14 mouse cellular contexts compared by ENCODE assay signal in the genomic region with DNA sequence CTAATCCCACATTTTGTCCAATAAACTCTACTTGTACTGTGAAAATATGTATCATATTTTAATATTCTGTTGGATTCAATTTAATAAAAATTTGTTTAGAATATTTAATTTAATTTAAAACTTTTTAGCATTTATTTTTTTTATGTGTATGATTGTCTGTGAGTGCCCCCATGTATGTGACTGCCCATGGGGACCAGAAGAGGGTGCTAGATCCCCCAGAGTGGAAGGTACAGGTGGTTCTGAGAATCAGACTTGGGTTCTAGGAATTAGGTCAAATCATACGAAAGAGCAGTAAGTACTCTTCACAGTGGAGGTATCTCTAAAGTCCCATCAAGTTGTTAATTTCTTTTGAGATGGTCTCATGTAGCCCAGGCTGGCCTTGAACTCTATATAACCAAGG. TPM values are rescaled to one million over a fixed set of nuclear protein-coding genes. Genes with fewer than 3 reads are reported as not detected.
"Had no signal": no experiment of that assay in that cellular context is flagged by ENCODE, and none has a peak within 500 bp of the region (broad histone marks: within the 10 kb centered on the region; RNA-seq: fewer than 3 reads in every experiment).

No protein-coding gene starts in this region.

- H3K4me3 ChIP-seq: kidney, embryonic 15.5 days; limb, embryonic 10.5 days; lung, embryonic 15.5 days; megakaryocyte, embryonic 14.5 days; midbrain, embryonic 12.5 days; stomach, embryonic 15.5 days had no signal

- DNase-seq: kidney, adult 2 months; kidney, postnatal 25 days; lung, postnatal 14 days; right cerebral cortex, postnatal 14 days; thymus, postnatal 36 days had no signal

- H3K9ac ChIP-seq: kidney, embryonic 15.5 days; lung, embryonic 15.5 days; midbrain, embryonic 12.5 days; stomach, embryonic 15.5 days had no signal

- H3K4me1 ChIP-seq: kidney, embryonic 15.5 days; limb, embryonic 10.5 days; lung, embryonic 15.5 days; megakaryocyte, embryonic 14.5 days; midbrain, embryonic 12.5 days; stomach, embryonic 15.5 days had no signal

- H3K4me2 ChIP-seq: kidney, embryonic 15.5 days; liver, embryonic 11.5 days; lung, embryonic 15.5 days; midbrain, embryonic 12.5 days; stomach, embryonic 15.5 days had no signal

- H3K27ac ChIP-seq: kidney, embryonic 15.5 days; limb, embryonic 10.5 days; lung, embryonic 15.5 days; macrophage; midbrain, embryonic 12.5 days; stomach, embryonic 15.5 days had no signal

- H3K27me3 ChIP-seq: kidney, embryonic 15.5 days; lung, embryonic 15.5 days; midbrain, embryonic 12.5 days; stomach, embryonic 15.5 days had no signal

- ATAC-seq: midbrain, embryonic 16.5 days had no signal

- H3K36me3 ChIP-seq: kidney, embryonic 15.5 days; limb, embryonic 10.5 days; lung, embryonic 15.5 days; midbrain, embryonic 12.5 days; stomach, embryonic 15.5 days had no signal

- H3K9me3 ChIP-seq: kidney, embryonic 15.5 days; limb, embryonic 10.5 days; lung, embryonic 15.5 days; midbrain, embryonic 12.5 days; stomach, embryonic 15.5 days had no signal

RNA-seq across cellular contexts. Expression of a gene that starts 32.1 kb away (rescaled TPM):
- polyA plus RNA-seq: macrophage had no signal
